9 mouse cellular contexts compared by ENCODE assay signal in the genomic region with DNA sequence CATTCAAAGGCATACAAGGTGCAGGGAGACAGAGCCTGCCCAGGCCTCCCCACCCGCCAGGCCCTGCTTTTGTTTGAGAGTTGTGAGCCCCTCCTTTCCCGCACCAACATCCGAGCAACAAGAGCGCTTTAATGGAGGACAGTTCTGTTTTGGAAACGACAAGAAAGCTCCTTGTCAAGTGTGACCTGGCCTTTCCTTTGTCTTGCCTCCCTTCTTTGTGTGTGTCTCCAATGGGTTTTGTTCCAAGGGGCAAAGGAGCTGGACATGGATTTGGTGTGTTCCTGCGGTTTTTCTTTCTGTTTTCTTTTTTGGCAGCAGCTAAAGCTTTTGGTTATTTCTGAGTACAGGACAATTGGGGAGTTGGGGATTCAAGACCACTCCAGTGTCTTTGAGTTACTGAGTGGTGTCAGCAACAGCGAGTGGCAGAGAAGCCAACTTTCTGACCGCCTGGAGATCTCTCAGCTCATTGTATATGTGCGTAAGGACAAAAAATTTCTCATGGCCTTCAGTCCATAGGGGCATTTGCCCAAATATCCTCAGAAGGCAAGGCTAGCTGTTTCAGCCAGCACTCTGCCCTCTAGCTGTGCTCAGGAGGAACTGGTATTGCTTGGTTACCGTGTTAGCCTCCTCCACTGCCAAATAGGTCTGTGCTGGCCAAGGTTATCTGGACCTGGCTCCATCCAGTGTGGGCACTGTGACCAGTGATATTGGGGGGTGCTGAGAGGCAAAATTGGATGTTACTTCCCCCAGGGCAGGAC.
A peak's percentile ranks its signal among the peaks of the same experiment; 100 is the strongest.
DNase-seq lines count a peak whose midpoint lies in the region; ATAC-seq lines count a peak whose summit lies in the region.
"Had no signal": no experiment of that assay in that cellular context is flagged by ENCODE, and none has a peak within 500 bp of the region (broad histone marks: within the 10 kb centered on the region; RNA-seq: fewer than 3 reads in every experiment).

No protein-coding gene starts in this region.

- peak overlapping the region; percentile 58 for H3K27ac ChIP-seq in hindbrain, embryonic 14.5 days

- WGBS in hindbrain, embryonic 14.5 days, result 21% methylated on average over 10 of the region's 10 CpGs

- H3K4me3 ChIP-seq in hindbrain, embryonic 14.5 days (replicated peaks; ENCODE audit: low read length), result no peak overlapping the region

- H3K9ac ChIP-seq in hindbrain, embryonic 14.5 days, result no peak overlapping the region

- peaks cover 62% of the 10 kb centered on the region for H3K4me1 ChIP-seq in hindbrain, embryonic 14.5 days (replicated peaks; ENCODE audit: control insufficient read depth, insufficient read depth, low read length)

- no peaks in the 10 kb centered on the region for H3K9me3 ChIP-seq in hindbrain, embryonic 14.5 days (ENCODE audit: control insufficient read depth, low read length)
- H3K9me3 ChIP-seq: G1E had no signal

- no peaks in the 10 kb centered on the region for H3K27me3 ChIP-seq in hindbrain, embryonic 14.5 days (ENCODE audit: control insufficient read depth, insufficient read depth, low read length)

- ATAC-seq in frontal cortex, adult (ENCODE audit: low TSS enrichment), result 0 out of 2 replicates have a peak, but pooled peaks have one; percentile 50
- peak; percentile 58; the same call in 1 of the 2 replicates for ATAC-seq in hindbrain, embryonic 14.5 days (ENCODE audit: low FRiP score)

- no peak overlapping the region for H3K4me2 ChIP-seq in hindbrain, embryonic 14.5 days (replicated peaks)

- no peak for DNase-seq in frontal cortex, adult 2 months (ENCODE audit: extremely low spot score in 1 of 2, low spot score in 1 of 2)
- peak; percentile 28 for DNase-seq in A20 (ENCODE audit: low read depth, low spot score)
- DNase-seq in cerebellum, adult 9-11 months, result peak; percentile 79
- peak; percentile 60 for DNase-seq in hindbrain, embryonic 14.5 days (ENCODE audit: low spot score)
- DNase-seq in retina, embryonic 14.5 days (ENCODE audit: low spot score), result peak; percentile 70
- no peak for DNase-seq in frontal cortex, postnatal 25 days (ENCODE audit: low spot score in 2 of 2)
- no peak for DNase-seq in layer of hippocampus, adult 9-10 months (ENCODE audit: low spot score)

- no peaks in the 10 kb centered on the region for H3K36me3 ChIP-seq in hindbrain, embryonic 14.5 days (replicated peaks; ENCODE audit: control insufficient read depth, insufficient read depth)

Comparison
In these comparisons a context has a peak if more than half of its experiments do, and no peak if none do; other contexts are left out.
1. DNase-seq: peak in A20 (single experiment), cerebellum, adult 9-11 months (single experiment), hindbrain, embryonic 14.5 days (single experiment) and retina, embryonic 14.5 days (single experiment); none in frontal cortex, adult 2 months (0 of 2), frontal cortex, postnatal 25 days (0 of 2) and layer of hippocampus, adult 9-10 months (single experiment).